Mouse (Mus musculus) CH12F3 (cell line): ENCODE results near the gene Stat3.

ENCODE experiments used
- in situ Hi-C: fragments of 300-500 bp; cut with MboI; formaldehyde crosslinking; loops from 2 replicates; pipeline ENCODE4 v1.14.3; 2020; ENCODE audit warnings: low sequenced_read_pairs

Gene Stat3

GRCm38 (mm10) chr11:100939512-100940151, at the start of gene Stat3:
TSS of gene Stat3 (minus strand) at chr11:100939540.
- in situ Hi-C loops, result no loop called here

GRCm38 (mm10) chr11:100988674-100989073, 49.3 kb upstream of the Stat3 start:
- in situ Hi-C loops, result no loop called here

- in situ Hi-C loops, result no loop called here
These were observed 46.3 kb upstream of the Stat3 start for GRCm38 (mm10) chr11:100985607-100986006.

- in situ Hi-C loops, result loop anchor here (5.0 kb wide), 1 partner anchor 74 kb away; no protein-coding TSS in a partner anchor
These were observed 44.4 kb upstream of the Stat3 start for GRCm38 (mm10) chr11:100983778-100984131.

- in situ Hi-C loops, result loop anchor here (5.0 kb wide), 1 partner anchor 74 kb away; no protein-coding TSS in a partner anchor
These were observed 43.9 kb upstream of the Stat3 start for GRCm38 (mm10) chr11:100983125-100983777.

GRCm38 (mm10) chr11:100982087-100982486, 42.7 kb upstream of the Stat3 start:
- in situ Hi-C loops, result loop anchor here (5.0 kb wide), 1 partner anchor 75 kb away; no protein-coding TSS in a partner anchor

GRCm38 (mm10) chr11:100981236-100981635, 41.9 kb upstream of the Stat3 start:
- in situ Hi-C loops, result loop anchor here (5.0 kb wide), 1 partner anchor 76 kb away; no protein-coding TSS in a partner anchor

- in situ Hi-C loops, result loop anchor here (5.0 kb wide), 1 partner anchor 77 kb away; no protein-coding TSS in a partner anchor
These were observed 41.1 kb upstream of the Stat3 start for GRCm38 (mm10) chr11:100980438-100980837.

- in situ Hi-C loops, result loop anchor here (5.0 kb wide), 1 partner anchor 77 kb away; no protein-coding TSS in a partner anchor
These were observed 40.5 kb upstream of the Stat3 start for GRCm38 (mm10) chr11:100979887-100980286.

GRCm38 (mm10) chr11:100975241-100975640, 35.9 kb upstream of the Stat3 start:
- in situ Hi-C loops, result no loop called here

- in situ Hi-C loops, result no loop called here
These were observed 35.1 kb upstream of the Stat3 start for GRCm38 (mm10) chr11:100974381-100974970.

- in situ Hi-C loops, result no loop called here
These were observed 33.9 kb upstream of the Stat3 start for GRCm38 (mm10) chr11:100973245-100973644.

- in situ Hi-C loops, result no loop called here
These were observed 32.1 kb upstream of the Stat3 start for GRCm38 (mm10) chr11:100971455-100971854.

GRCm38 (mm10) chr11:100970557-100970937, 31.2 kb upstream of the Stat3 start, which contains the start of gene Cavin1:
TSS of gene Cavin1 (minus strand) at chr11:100970887.
- in situ Hi-C loops, result no loop called here

GRCm38 (mm10) chr11:100969744-100970556, 30.6 kb upstream of the Stat3 start:
- in situ Hi-C loops, result no loop called here

GRCm38 (mm10) chr11:100969189-100969743, 29.9 kb upstream of the Stat3 start:
- in situ Hi-C loops, result no loop called here

- in situ Hi-C loops, result no loop called here
These were observed 29.2 kb upstream of the Stat3 start for GRCm38 (mm10) chr11:100968501-100968900.

GRCm38 (mm10) chr11:100967881-100968420, 28.6 kb upstream of the Stat3 start:
- in situ Hi-C loops, result no loop called here

- in situ Hi-C loops, result no loop called here
These were observed 28.0 kb upstream of the Stat3 start for GRCm38 (mm10) chr11:100967376-100967775.

- in situ Hi-C loops, result no loop called here
These were observed 26.4 kb upstream of the Stat3 start for GRCm38 (mm10) chr11:100965760-100966159.
